Mouse (Mus musculus): ENCODE data around the gene Lyz2.

DNA sequence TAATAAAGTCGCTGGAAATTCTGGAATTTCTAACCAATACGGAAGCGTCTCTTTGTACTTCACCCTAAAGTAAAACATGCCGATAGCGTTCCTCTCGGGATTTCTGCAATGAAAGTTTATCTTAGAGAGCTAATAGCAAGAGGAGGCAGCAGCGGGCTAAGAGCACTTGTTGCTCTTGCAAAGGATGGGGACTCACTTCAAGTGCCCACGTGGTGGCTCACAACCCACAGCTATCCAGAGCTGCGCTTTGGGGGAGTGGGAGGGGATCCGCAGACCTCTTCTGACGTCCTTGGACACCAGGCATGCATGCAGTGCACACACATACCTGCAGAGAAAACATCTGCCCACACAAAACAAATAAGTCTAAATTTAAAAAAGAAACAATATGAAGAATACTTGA is 46.3 kb downstream of the Lyz2 start:
- TF ChIP-seq POLR2A (IDR thresholded peaks at IDR 0.05; ENCODE audit: low read depth, low read length) (no peak), CTCF (IDR thresholded peaks at IDR 0.05; ENCODE audit: borderline replicate concordance, insufficient read depth, low read length) (no peak)
